Mouse (Mus musculus) layer of hippocampus, postnatal 25 days (tissue): ENCODE data around the gene Slc37a1. TPM values are rescaled to one million over a fixed set of nuclear protein-coding genes. Genes with fewer than 3 reads are reported as not detected.
A peak's percentile ranks its signal among the peaks of the same experiment; 100 is the strongest.
"Not testable (repeated sequence)": the region's sequence is repeated elsewhere in the genome, so short reads cannot be mapped to it uniquely, and the experiment has no call there.

Source experiments
- DNase-seq, 2 experiments: peaks; one replicate each; pipeline ENCODE4 v3.0.0; 2022; ENCODE audit warnings: mixed read lengths in 2 of 2, low spot score in 1 of 2; ENCODE audit errors: extremely low spot score in 1 of 2
- total RNA-seq, 2 experiments: library from RNA; stranded (reverse); gene quantifications; 2 replicates each; pipeline ENCODE4 v1.2.3; 2021

Slc37a1 gene
- total RNA-seq, 2 experiments from 2014 or later: 5.5 to 8.0 TPM

DNA sequence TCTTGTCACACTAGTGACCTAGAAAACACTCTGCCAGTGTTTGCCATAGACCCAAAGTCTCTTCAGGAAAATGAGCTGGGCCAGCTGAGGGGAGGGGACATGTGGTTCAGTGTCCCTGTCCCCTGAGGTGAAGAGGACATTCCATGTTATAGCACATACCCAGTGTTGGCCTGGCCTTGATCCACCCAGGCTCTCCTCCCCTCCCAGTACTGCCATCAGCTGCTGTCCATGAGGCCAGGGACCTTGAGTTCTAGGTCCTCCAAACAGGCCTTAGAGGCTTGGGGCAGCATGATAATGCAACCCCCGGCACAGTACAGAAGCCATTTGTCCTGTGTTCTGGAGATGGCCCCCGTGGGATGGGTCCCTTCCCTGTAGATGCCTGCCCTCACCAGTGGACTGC lies 53.2 kb downstream of the Slc37a1 start:
- no peak for DNase-seq

DNA sequence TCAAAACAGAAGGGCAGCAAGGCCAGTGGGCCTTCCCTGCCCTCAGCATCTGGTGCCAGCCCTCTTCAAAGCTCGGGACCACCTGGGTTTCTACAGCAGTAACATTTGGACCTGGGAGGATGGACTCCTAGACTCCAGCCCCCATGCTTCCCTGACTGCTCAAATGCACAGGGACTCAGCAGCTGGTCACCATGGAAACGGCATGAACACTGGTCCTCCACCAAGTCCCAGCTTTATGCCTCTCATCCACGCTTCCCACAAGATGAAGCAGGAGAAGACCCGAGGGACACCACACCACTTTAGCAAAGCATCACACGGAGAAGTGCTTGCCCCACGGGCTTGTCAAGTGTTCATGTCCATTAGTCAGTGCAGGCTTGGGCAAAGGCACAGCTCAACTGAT lies 55.6 kb downstream of the Slc37a1 start:
- no peak for DNase-seq

DNA sequence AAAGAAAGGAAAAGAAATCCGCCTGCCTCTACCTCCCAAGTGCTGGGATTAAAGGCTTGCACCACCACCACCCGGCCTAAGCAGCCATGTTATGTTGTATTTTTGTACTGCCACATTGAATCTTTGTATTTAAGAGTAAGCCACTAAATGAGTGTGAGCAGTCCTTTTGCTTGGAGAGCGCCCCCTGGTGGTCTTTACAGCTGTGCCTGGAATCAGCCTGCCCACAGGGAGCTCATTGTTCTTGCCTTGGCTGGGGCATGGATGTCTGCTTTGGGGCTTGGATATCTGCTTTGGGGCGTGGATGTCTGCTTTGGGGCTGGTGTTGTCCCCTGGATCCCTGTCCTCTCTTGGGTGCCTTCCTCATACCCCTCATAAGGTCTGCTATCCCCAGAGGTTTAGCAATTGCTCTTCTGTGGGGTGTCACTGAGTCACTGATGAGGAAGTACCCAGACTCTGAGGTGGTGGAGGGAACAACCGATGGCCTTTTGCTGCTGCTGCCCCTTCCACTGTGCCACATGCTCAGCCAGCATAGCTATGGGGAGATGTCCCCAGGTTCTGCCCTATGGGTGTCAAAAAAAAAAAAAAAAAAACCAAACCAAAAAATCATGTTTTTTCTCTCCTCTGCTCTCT lies 57.7 kb downstream of the Slc37a1 start:
- DNase-seq: peak; percentile 62 to 86

- no peak for DNase-seq
These were observed 58.2 kb downstream of the Slc37a1 start for GRCm38 (mm10) chr17:31344816-31345215.

GRCm38 (mm10) chr17:31348129-31348528 lies 61.5 kb downstream of the Slc37a1 start:
- no peak for DNase-seq

GRCm38 (mm10) chr17:31349388-31349787 lies 62.8 kb downstream of the Slc37a1 start:
- DNase-seq: no peak

GRCm38 (mm10) chr17:31351984-31352383 lies 65.4 kb downstream of the Slc37a1 start:
- no peak for DNase-seq

GRCm38 (mm10) chr17:31353255-31353654 lies 66.7 kb downstream of the Slc37a1 start:
- DNase-seq: no peak

- DNase-seq: not testable (repeated sequence)
These were observed 68.1 kb downstream of the Slc37a1 start for GRCm38 (mm10) chr17:31354684-31355083.

DNA sequence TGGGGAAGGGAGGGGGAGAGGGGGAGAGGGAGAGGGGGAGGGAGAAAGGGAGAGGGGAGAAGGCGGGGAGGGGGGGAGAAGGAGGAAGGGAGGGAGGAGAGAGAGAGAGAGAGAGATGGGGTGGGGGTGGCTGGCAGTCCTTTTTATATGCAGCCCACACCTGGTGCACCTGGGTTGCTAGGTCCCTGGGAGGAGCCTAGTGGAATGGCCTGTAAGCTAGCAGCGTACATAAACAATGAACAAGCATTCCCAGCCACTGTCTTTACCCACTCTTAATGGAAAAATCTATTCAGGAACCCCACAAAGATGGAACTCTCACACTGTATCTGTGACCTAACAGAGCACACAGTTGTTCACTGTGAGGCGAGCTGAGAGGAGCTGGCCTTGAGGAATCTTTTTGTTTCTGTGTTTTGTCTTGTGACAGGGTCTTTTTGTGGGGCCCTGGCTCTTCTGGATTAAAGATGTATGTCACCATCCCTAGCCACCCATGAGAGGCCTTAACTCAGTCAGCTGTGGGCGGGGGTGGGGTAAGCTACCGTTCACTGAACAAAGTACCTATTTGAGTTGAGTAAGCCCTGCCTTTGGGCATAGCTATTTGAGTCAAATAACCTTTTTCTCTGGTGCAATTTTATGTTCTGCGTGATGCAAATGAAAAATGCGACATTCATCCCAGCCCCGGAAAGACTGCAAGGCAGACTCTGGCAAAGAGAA lies 69.4 kb downstream of the Slc37a1 start:
- DNase-seq: no peak

GRCm38 (mm10) chr17:31360582-31360981 lies 74.0 kb downstream of the Slc37a1 start:
- no peak for DNase-seq

DNA sequence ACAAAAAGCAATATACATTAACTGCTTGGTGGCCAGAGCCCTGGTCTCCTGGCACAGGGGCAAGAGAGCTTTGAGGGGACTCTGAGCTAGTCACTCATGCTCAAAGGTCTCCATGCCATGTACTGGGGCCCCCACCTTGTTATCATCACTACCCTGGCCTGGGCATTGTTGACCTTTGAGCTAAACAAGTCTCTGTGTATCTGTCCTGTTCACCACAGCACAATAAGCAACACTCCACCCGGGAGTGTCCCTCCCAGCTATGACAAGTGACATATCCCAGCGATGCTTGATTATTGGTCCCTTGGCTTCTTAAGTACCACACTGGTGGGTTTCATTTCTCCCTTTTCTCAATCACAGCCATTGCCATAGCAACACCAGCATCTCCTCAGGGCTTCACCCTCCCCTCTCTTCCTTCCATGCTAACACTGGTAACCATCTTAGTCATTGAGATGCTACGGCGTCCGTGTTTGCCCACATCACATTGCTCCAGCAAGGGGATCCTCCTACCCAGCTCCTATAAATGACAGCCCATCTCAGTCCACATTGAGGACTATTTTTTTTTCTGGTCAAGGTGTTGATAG lies 79.1 kb downstream of the Slc37a1 start:
- DNase-seq: no peak

GRCm38 (mm10) chr17:31370221-31370620 lies 83.6 kb downstream of the Slc37a1 start:
- DNase-seq: no peak

DNA sequence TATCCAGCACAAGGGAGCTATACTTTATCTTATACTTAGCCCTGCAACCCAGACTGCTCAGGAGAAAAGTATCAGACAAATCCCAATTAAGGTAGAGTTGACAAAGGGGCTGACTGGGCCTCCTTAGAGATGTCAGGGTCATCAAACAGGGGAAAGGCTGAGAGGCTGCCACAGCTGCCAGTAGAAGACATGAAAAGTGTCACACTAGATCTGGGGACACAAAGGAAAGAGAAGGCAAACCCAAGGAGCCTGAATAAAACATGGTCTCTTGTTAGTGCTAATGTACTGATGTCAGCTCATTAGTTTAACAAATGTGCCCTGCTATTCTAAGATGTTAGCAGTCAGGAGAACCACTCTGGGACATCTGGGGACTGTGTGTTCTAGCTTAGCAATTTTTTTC lies 84.3 kb downstream of the Slc37a1 start:
- DNase-seq: no peak

GRCm38 (mm10) chr17:31377961-31378360 lies 91.4 kb downstream of the Slc37a1 start:
- peak; percentile 56 to 75 for DNase-seq

- DNase-seq: peak in 1 of 2 experiments; percentile 29
These were observed 91.8 kb downstream of the Slc37a1 start for GRCm38 (mm10) chr17:31378361-31378761.

DNA sequence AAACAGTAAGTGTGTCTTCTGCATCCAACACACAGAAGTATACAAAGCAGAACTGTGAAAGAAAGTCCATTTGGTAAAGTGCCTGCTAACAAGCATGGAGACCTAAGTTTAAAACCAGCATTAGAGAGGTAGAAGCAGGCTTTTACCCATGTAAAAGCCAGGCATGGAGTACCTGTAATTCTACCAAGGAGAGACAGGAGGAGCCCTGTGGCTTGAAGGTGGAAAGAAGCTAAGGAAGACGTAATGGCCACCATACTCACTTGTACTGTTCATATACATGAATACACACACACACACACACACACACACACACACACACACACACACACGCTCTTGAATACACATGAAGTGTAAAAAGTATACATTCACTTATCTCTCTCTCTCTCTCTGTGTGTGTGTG lies 92.5 kb downstream of the Slc37a1 start:
- no peak for DNase-seq

GRCm38 (mm10) chr17:31379863-31380262 lies 93.3 kb downstream of the Slc37a1 start:
- DNase-seq: no peak

DNA sequence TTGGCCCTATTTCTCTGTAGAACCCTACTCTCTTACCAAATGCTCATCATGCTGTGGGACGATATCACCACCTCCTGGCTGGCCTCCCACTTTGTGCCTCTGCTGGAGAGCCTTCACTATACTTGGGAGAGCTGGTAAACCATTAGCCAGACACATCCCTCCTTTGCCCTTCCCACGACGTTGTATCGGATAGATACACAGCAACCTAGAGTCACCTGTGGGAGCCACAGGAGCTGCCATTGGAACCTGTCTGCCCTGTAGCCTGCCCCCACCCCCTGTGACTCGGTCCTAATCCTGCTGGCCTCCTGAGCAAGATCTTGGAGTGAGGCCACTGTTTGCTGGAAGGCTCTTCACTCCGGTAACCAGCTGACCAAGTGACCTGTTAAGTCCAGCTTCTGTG lies 96.7 kb downstream of the Slc37a1 start:
- DNase-seq: no peak

- no peak for DNase-seq
These were observed 98.5 kb downstream of the Slc37a1 start for GRCm38 (mm10) chr17:31384968-31385627.
